Mouse (Mus musculus) forebrain, embryonic 13.5 days (tissue): Measurements from ENCODE around the gene Adrb1. TPM values are rescaled to one million over a fixed set of nuclear protein-coding genes. Genes with fewer than 3 reads are reported as not detected.
A peak's percentile ranks its signal among the peaks of the same experiment; 100 is the strongest.

Source experiments
- ATAC-seq: fragments of 200-750 bp; cut with Nextera tagmentation; 2 replicates; pipeline ENCODE4 v1.8.0; 2017
- H3K27ac ChIP-seq: fragments of 300-500 bp; sonication (generic); 2 replicates; pipeline ENCODE4 v1.5.1; 2015; ENCODE audit warnings: inconsistent platforms, mild to moderate bottlenecking, moderate library complexity
- H3K27me3 ChIP-seq: fragments of 300-500 bp; sonication (generic); 2 replicates; pipeline ENCODE4 v1.6.1; 2015; ENCODE audit warnings: mild to moderate bottlenecking, inconsistent platforms
- H3K36me3 ChIP-seq: fragments of 300-500 bp; sonication (generic); 2 replicates; pipeline ENCODE4 v1.6.1; 2015; ENCODE audit warnings: mild to moderate bottlenecking, inconsistent platforms; ENCODE audit not compliant: poor library complexity, severe bottlenecking
- H3K4me1 ChIP-seq: fragments of 300-500 bp; sonication (generic); 2 replicates; pipeline ENCODE4 v1.6.1; 2015; ENCODE audit warnings: inconsistent platforms
- H3K4me2 ChIP-seq: fragments of 300-500 bp; sonication (generic); 2 replicates; pipeline ENCODE4 v1.6.1; 2015; ENCODE audit warnings: inconsistent platforms, mild to moderate bottlenecking, moderate library complexity
- H3K4me3 ChIP-seq: fragments of 300-500 bp; sonication (generic); 2 replicates; pipeline ENCODE4 v1.5.1; 2015; ENCODE audit warnings: mild to moderate bottlenecking, inconsistent platforms
- H3K9ac ChIP-seq: fragments of 300-500 bp; sonication (generic); 2 replicates; pipeline ENCODE4 v1.6.1; 2015; ENCODE audit warnings: mild to moderate bottlenecking, inconsistent platforms
- H3K9me3 ChIP-seq: fragments of 300-500 bp; sonication (generic); replicated peaks from 2 replicates; pipeline ENCODE4 v1.6.1; 2016; ENCODE audit warnings: inconsistent platforms
- WGBS: fragments of 180-500 bp; shearing (Covaris S2); methylation state at CpG from one replicate; pipeline ENCODE4 v1.1.7; 2015; 5-methylcytosine and 5-hydroxymethylcytosine counted together
- polyA plus RNA-seq: library from polyadenylated mRNA; unstranded; fragments of >200 nt; fragmentation: Nextera tagmentation; extraction: Ambion mirVana; gene quantifications from 2 replicates; pipeline ENCODE4 v1.2.1, GENCODE M21; 2015

The Adrb1 gene
- polyA plus RNA-seq, 1 experiment from 2014 or later: 0.39 TPM

DNA sequence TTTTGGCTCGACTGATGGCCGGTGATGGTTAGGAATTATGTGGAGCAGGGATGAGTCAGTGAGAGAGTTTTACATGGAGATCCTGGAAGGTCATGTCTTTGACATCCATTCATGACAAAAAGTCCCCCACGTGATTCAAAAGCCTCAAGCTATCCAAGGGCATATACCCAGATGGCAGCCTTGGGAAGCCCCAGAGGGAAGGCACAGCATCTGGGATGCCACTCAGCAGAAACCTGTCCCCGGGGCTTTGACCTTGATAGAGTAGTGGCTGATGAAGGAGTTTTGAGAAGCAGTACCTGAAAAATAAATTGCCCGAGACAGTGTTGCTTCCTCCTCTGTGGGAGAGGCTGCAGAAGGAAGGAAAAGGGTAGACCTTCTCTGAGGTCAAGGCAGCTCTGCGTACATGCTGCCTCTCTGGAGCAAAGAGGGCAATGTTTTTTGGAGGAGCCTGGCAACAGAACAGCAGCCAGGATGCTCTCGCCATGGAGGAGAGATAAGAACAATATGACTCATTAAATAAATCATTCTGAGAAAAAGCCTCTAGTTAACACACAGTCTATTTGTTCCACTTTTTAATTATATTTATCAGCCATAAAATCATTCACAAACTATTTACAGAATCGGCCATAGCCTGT lies 38.4 kb downstream of the Adrb1 start:
- WGBS: 93% methylated on average over 8 of the region's 8 CpGs
- no peak overlapping the region for H3K4me2 ChIP-seq
- H3K4me3 ChIP-seq: no peak overlapping the region
- no peak overlapping the region for H3K9ac ChIP-seq
- H3K9me3 ChIP-seq: no peaks in the 10 kb centered on the region
- no peaks in the 10 kb centered on the region for H3K27me3 ChIP-seq
- H3K4me1 ChIP-seq: no peaks in the 10 kb centered on the region
- no peak for ATAC-seq
- H3K27ac ChIP-seq: no peak overlapping the region
- H3K36me3 ChIP-seq: no peaks in the 10 kb centered on the region

DNA sequence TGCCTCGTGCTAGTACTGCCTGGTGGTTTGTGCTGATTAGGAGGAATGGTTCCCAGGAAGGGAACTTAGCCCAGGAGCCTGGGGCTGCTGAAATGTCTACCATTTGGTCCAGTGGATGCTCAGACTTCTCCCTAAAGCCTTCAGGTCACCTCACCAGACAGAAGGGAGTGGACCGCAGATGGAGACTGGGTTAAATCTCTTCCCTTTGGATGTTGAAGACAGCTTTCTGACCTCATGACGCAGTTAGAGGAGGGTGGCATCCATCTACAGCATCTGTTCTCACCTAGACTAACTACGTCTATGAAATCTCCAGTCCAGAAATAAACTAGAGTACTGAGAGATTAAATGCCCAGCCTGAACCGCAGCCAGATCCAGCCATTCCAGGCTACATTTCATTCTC lies 39.1 kb downstream of the Adrb1 start:
- H3K9ac ChIP-seq: no peak overlapping the region
- ATAC-seq: no peak
- H3K4me2 ChIP-seq: no peak overlapping the region
- H3K9me3 ChIP-seq: no peaks in the 10 kb centered on the region
- WGBS: 91% methylated on average over 5 of the region's 5 CpGs
- H3K27me3 ChIP-seq: no peaks in the 10 kb centered on the region
- no peak overlapping the region for H3K4me3 ChIP-seq
- H3K4me1 ChIP-seq: no peaks in the 10 kb centered on the region
- H3K27ac ChIP-seq: no peak overlapping the region
- no peaks in the 10 kb centered on the region for H3K36me3 ChIP-seq

GRCm38 (mm10) chr19:56761727-56762126 lies 39.7 kb downstream of the Adrb1 start:
- Histone ChIP-seq H3K27me3 (no peaks in the 10 kb centered on the region), H3K9ac (no peak overlapping the region), H3K36me3 (no peaks in the 10 kb centered on the region), H3K4me2 (no peak overlapping the region), H3K9me3 (0 out of 2 replicates have a peak, but pooled peaks cover 1% of the 10 kb centered on the region), H3K4me1 (no peaks in the 10 kb centered on the region), H3K27ac (no peak overlapping the region), H3K4me3 (no peak overlapping the region)
- WGBS: 91% methylated on average over 2 of the region's 2 CpGs
- ATAC-seq: no peak

DNA sequence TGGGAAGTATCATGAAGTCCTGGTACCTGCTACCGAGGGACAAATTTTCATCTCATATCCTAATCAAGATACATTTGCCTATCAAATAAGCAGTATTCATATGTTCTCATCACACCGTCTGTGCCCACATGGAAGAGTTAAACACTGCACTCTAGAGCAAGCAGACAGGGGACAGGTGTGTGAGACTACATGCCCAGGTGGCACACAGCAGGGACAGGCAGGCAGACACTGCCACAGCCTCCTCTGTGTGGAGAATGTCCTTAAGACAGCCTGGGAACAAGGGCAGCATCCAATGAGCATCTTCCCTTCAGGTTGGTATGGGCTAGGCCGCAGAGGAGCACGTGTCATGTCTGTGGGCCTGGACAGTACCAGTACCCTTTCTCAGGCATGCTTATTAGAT lies 40.7 kb downstream of the Adrb1 start:
- no peaks in the 10 kb centered on the region for H3K4me1 ChIP-seq
- H3K9me3 ChIP-seq: peaks cover 5% of the 10 kb centered on the region; the same call in 1 of the 2 replicates
- H3K4me3 ChIP-seq: no peak overlapping the region
- H3K9ac ChIP-seq: no peak overlapping the region
- WGBS: 98% methylated on average over 4 of the region's 4 CpGs
- H3K27me3 ChIP-seq: no peaks in the 10 kb centered on the region
- no peak overlapping the region for H3K4me2 ChIP-seq
- H3K36me3 ChIP-seq: no peaks in the 10 kb centered on the region
- H3K27ac ChIP-seq: no peak overlapping the region
- ATAC-seq: no peak

DNA sequence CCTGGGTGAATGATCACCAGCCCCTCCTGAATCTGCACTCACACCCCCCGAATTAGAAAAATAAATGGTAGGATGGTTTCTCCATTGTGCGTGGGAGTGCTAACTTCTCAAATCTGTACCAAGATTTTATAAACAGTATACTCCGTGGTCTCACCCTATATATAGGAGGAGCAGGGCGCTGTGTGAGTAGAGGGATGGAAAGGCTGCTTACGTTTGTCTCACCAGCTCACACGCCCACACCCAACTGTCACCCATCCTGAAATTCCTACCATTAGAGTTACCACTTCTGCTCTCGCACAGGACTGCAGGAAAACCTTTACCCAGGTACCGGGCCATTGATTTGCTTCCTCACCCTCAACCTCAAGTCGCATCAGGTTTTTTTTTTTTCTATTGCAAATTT lies 47.0 kb downstream of the Adrb1 start:
- peaks cover 5% of the 10 kb centered on the region; the same call in 1 of the 2 replicates for H3K9me3 ChIP-seq
- peaks cover 12% of the 10 kb centered on the region for H3K4me1 ChIP-seq
- no peaks in the 10 kb centered on the region; the same call in 1 of the 2 replicates for H3K27me3 ChIP-seq
- H3K4me2 ChIP-seq: no peak overlapping the region
- no peaks in the 10 kb centered on the region for H3K36me3 ChIP-seq
- no peak for ATAC-seq
- WGBS: 94% methylated on average over 9 of the region's 9 CpGs
- H3K9ac ChIP-seq: no peak overlapping the region
- H3K27ac ChIP-seq: no peak overlapping the region
- H3K4me3 ChIP-seq: no peak overlapping the region

GRCm38 (mm10) chr19:56772158-56772557 lies 50.2 kb downstream of the Adrb1 start:
- no peak for ATAC-seq
- Histone ChIP-seq H3K4me2 (no peak overlapping the region), H3K4me3 (no peak overlapping the region), H3K4me1 (peaks cover 35% of the 10 kb centered on the region), H3K9ac (no peak overlapping the region), H3K27me3 (peaks cover 24% of the 10 kb centered on the region), H3K36me3 (no peaks in the 10 kb centered on the region), H3K9me3 (no peaks in the 10 kb centered on the region), H3K27ac (no peak overlapping the region)
- WGBS: 68% methylated on average over 7 of the region's 7 CpGs

GRCm38 (mm10) chr19:56773393-56773971 lies 51.5 kb downstream of the Adrb1 start:
- Histone ChIP-seq H3K4me1 (peaks cover 35% of the 10 kb centered on the region), H3K9me3 (no peaks in the 10 kb centered on the region), H3K4me2 (0 out of 2 replicates have a peak overlapping the region, but pooled peaks have one; percentile 7), H3K27me3 (peaks cover 30% of the 10 kb centered on the region), H3K9ac (no peak overlapping the region), H3K27ac (no peak overlapping the region), H3K4me3 (no peak overlapping the region), H3K36me3 (no peaks in the 10 kb centered on the region)
- peak; percentile 55; the same call in 1 of the 2 replicates for ATAC-seq
- WGBS: 16% methylated on average over 10 of the region's 10 CpGs

GRCm38 (mm10) chr19:56774408-56774962 lies 52.5 kb downstream of the Adrb1 start:
- H3K36me3 ChIP-seq: no peaks in the 10 kb centered on the region
- no peak overlapping the region for H3K4me3 ChIP-seq
- no peak for ATAC-seq
- no peak overlapping the region for H3K27ac ChIP-seq
- H3K9me3 ChIP-seq: no peaks in the 10 kb centered on the region
- H3K9ac ChIP-seq: no peak overlapping the region
- WGBS: 66% methylated on average over 9 of the region's 9 CpGs
- peaks cover 30% of the 10 kb centered on the region for H3K27me3 ChIP-seq
- H3K4me1 ChIP-seq: peaks cover 35% of the 10 kb centered on the region
- H3K4me2 ChIP-seq: no peak overlapping the region

GRCm38 (mm10) chr19:56774971-56775892 lies 53.2 kb downstream of the Adrb1 start:
- H3K36me3 ChIP-seq: no peaks in the 10 kb centered on the region
- peaks cover 30% of the 10 kb centered on the region for H3K27me3 ChIP-seq
- peaks cover 35% of the 10 kb centered on the region for H3K4me1 ChIP-seq
- 38% methylated on average over 24 of the region's 24 CpGs for WGBS
- H3K4me3 ChIP-seq: peak overlapping the region; percentile 20
- peak overlapping the region; percentile 55 for H3K4me2 ChIP-seq
- H3K9me3 ChIP-seq: no peaks in the 10 kb centered on the region
- H3K27ac ChIP-seq: no peak overlapping the region
- no peak for ATAC-seq
- peak overlapping the region; percentile 41; the same call in 1 of the 2 replicates for H3K9ac ChIP-seq

GRCm38 (mm10) chr19:56775893-56776718 lies 54.1 kb downstream of the Adrb1 start:
- Histone ChIP-seq H3K9me3 (no peaks in the 10 kb centered on the region), H3K36me3 (no peaks in the 10 kb centered on the region), H3K4me1 (peaks cover 35% of the 10 kb centered on the region), H3K27me3 (peaks cover 30% of the 10 kb centered on the region), H3K4me3 (peak overlapping the region; percentile 20), H3K9ac (peak overlapping the region; percentile 41; the same call in 1 of the 2 replicates), H3K4me2 (peak overlapping the region; percentile 55), H3K27ac (no peak overlapping the region)
- ATAC-seq: no peak; the same call in 1 of the 2 replicates
- WGBS: 9% methylated on average over 18 of the region's 18 CpGs

GRCm38 (mm10) chr19:56776719-56777382 lies 54.9 kb downstream of the Adrb1 start:
- no peaks in the 10 kb centered on the region for H3K9me3 ChIP-seq
- no peak overlapping the region for H3K9ac ChIP-seq
- WGBS: 51% methylated on average over 16 of the region's 16 CpGs
- H3K4me1 ChIP-seq: peaks cover 35% of the 10 kb centered on the region
- H3K4me3 ChIP-seq: no peak overlapping the region
- no peaks in the 10 kb centered on the region for H3K36me3 ChIP-seq
- peaks cover 30% of the 10 kb centered on the region for H3K27me3 ChIP-seq
- H3K4me2 ChIP-seq: no peak overlapping the region
- H3K27ac ChIP-seq: no peak overlapping the region
- peak; percentile 65 for ATAC-seq
